Mouse (Mus musculus) gastrocnemius, adult 8-10 months (tissue): Measurements from ENCODE around the gene Smco2. TPM values are rescaled to one million over a fixed set of nuclear protein-coding genes. Genes with fewer than 3 reads are reported as not detected.
"Not testable (repeated sequence)": the region's sequence is repeated elsewhere in the genome, so short reads cannot be mapped to it uniquely, and the experiment has no call there.

Experiments
- DNase-seq, 2 experiments: peaks; one replicate each; pipeline ENCODE4 v3.0.0; 2022; ENCODE audit warnings: low spot score in 2 of 2
- total RNA-seq, 4 experiments: library from RNA; stranded (reverse); gene quantifications; 2 replicates each; pipeline ENCODE4 v1.2.4; 2022

Smco2 gene
- total RNA-seq, 4 experiments from 2014 or later = not detected

GRCm38 (mm10) chr6:146857386-146857785 lies 7.5 kb downstream of the Smco2 start:
- no peak for DNase-seq

- DNase-seq = no peak
Observed at GRCm38 (mm10) chr6:146863154-146863553, 13.2 kb downstream of the Smco2 start.

GRCm38 (mm10) chr6:146864370-146864769 lies 14.5 kb downstream of the Smco2 start:
- DNase-seq = not testable (repeated sequence)

DNA sequence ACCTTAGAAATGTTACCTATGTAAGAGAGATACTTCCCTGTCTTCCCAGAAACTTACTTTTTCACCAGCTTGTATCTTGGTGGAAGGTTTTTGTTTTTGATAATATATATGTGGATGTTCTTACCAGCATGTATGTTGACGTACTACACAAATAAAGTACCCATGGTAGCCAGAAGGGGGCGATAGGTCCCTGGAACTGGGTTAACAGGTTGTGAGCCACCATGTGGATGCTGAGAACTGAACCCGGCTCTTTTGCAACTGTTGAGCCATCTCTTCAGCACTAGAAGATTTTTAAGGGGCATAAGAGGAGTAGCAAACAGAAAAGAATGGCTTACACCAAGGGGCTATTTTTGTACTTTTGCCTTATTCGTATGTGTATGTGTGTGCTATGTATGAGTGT lies 15.8 kb downstream of the Smco2 start:
- DNase-seq = no peak

GRCm38 (mm10) chr6:146871975-146872374 lies 22.1 kb downstream of the Smco2 start:
- DNase-seq = no peak

DNA sequence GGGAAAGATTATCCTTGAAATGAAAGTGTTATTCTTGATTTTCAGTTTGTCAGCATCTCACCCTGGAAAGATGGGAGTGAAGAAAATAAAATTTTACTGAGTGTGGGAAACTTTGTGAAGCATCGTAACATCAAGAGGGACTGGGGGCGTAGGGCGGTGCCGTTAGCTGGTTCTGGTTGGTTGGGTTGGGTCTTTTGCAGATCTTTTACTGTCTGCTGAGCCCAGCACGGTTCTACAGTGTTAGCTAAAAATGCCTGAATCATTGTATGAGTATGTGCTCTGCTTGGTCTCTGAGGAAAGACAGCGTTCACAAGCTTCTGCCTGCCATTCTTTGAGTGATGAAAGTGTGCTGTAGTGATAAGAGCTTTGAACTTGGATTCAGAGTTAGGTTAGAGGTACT lies 24.5 kb downstream of the Smco2 start:
- DNase-seq = no peak

DNA sequence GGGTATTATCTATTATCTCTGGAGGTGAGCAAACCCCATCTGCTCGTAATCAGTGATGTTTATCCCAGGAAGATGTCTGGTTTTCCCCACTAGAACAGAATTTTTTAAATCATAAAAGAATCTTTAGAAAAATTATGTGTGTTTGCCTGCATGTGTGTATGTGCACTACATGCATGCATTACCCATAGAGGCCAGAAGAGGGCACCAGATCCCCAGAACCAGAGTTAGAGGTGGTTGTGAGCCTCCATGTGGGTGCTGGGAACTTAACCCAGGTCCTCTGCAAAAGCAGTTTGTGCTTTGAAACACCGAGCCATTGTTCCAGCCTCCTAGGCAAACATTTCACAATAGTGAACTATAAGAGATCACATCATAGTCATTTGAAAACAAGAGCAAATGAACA lies 26.9 kb downstream of the Smco2 start:
- no peak for DNase-seq

DNA sequence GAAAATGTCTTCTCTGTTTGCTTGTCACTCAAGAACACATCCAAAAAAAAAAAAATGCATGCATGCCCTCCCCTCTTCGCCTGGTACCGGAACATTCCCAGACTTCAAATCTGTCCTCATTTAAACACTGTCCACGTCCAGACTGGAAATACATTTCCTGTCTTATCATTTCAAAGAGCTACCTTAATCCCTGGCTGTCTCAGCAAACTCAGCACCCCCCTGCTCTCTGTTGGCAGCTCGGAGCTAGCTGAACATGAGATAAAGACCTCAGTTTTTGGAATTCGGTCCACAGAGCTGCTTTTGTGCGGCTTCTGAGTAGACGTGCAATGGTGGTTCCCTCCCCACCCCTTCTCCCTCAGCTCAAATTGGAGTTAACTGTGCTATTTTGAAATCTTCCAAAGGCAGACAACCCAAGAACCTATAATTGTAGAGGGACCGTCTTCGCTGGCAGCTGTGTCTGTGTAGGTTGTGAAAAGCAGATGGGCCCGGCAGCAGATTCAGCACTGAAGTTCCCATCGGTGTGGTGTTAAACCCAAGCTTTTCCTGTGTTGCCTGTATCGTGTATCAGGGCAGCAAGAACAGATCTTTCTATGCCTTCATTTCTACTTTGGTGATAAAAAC lies 27.6 kb downstream of the Smco2 start:
- no peak for DNase-seq

DNA sequence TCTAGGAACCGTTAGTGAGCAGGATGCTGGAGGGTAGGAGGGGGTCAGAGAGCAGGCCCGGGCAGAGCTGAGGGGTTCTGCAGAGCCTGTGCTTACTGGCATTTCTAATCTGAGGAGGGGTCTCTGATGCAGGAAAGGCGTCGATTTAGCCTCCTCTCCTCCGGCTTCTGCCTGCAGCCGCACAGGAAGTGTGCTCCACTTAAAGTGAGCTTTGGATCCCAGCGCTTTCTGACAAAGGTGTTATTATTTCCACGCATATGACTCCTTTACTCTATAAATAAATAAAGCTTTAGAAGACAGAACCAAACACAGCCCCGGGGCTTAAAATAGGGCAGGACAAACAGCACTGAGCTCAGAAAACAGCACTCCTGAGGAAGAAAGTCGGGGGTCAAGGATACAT lies 29.0 kb downstream of the Smco2 start:
- DNase-seq = no peak

- no peak for DNase-seq
Observed at GRCm38 (mm10) chr6:146879856-146880255, 30.0 kb downstream of the Smco2 start.

DNA sequence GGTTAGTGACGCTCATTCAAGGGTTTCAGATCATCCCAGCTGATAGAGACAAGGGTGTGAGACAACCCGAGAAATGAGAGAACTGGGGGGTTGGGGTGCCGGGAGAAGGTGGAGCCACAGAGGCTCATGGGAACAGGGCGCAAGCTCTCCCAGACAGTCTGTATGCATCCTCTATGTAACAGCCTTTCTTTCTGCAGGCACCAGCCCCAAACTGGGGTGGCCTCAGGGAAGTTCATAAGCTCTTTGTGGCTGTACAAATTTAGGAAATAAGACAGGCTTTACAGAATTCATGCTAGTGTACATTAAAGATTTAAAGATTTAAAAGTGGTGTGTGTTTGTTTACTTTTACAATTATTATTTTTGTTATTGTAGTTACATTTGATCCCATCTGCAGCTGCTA lies 30.4 kb downstream of the Smco2 start:
- DNase-seq = no peak

GRCm38 (mm10) chr6:146881896-146882770 lies 32.2 kb downstream of the Smco2 start:
- DNase-seq = no peak

- DNase-seq = no peak
Observed at GRCm38 (mm10) chr6:146883426-146883825, 33.5 kb downstream of the Smco2 start.

GRCm38 (mm10) chr6:146884171-146884570 lies 34.3 kb downstream of the Smco2 start:
- DNase-seq = no peak

DNA sequence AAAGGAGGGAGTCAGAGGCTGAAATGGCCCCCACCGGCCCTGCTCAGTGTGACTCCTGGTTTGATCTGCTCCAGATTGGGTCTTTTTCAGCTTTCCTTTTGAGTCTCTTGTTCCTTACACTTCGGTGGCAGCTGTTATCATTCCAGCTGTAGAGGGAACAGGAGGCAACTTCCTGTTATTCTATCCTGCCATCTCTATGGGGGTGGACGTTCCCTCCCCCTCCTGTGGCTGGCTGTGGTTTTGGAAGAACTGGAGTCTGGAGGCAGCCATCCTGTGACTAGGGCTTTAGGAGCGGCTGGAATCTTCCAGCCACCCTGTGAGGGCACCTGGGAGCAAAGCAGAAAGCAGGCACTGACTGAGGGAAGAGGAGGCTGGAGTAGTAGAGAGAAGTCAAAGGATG lies 34.9 kb downstream of the Smco2 start:
- no peak for DNase-seq

- peak; percentile 94 for DNase-seq
Observed at GRCm38 (mm10) chr6:146887958-146888659, 38.2 kb downstream of the Smco2 start, which contains the start of gene Ppfibp1. Gene Ppfibp1 (plus strand): TSS chr6:146888487.

GRCm38 (mm10) chr6:146888660-146889490 lies 39.0 kb downstream of the Smco2 start:
- DNase-seq = no peak

DNA sequence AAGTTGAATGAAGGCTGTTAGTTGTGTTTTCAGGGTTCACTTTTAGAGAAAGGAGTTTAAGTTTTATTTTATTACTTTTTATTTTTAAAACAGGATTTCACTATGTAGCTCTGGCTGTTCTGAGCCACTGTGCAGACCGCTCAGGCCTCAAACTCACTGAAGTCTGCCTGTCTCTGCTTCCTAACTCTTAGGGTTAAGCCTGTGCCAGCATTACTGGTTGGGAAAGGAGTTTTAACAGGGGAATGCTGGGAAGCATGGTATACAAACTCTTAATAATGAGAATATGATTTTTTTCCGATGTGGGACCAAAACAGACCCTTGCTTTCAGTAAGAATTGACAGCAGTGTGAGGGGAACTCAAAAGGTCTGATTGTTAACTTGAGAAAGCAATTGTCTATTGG lies 40.3 kb downstream of the Smco2 start:
- DNase-seq = no peak

GRCm38 (mm10) chr6:146890633-146891032 lies 40.7 kb downstream of the Smco2 start:
- DNase-seq = no peak

GRCm38 (mm10) chr6:146893890-146894289 lies 44.0 kb downstream of the Smco2 start:
- DNase-seq = no peak

- no peak for DNase-seq
Observed at GRCm38 (mm10) chr6:146898709-146899108, 48.8 kb downstream of the Smco2 start.
